Mouse (Mus musculus) kidney, postnatal 4 days (tissue): ENCODE results near the gene C130050O18Rik.

Experiments
- DNase-seq, 2 experiments: peaks; one replicate each; pipeline ENCODE4 v3.0.0; 2021; ENCODE audit warnings: mixed read lengths in 2 of 2

C130050O18Rik gene

GRCm38 (mm10) chr5:139427989-139428388, 22.9 kb downstream of the C130050O18Rik start:
- DNase-seq, result no peak

GRCm38 (mm10) chr5:139429818-139430341, 24.8 kb downstream of the C130050O18Rik start:
- DNase-seq, result no peak

- no peak for DNase-seq
These were observed 27.3 kb downstream of the C130050O18Rik start for GRCm38 (mm10) chr5:139432333-139432732.

- DNase-seq, result no peak
These were observed 27.8 kb downstream of the C130050O18Rik start for GRCm38 (mm10) chr5:139432747-139433508.

GRCm38 (mm10) chr5:139433842-139434568, 28.9 kb downstream of the C130050O18Rik start:
- DNase-seq, result no peak

GRCm38 (mm10) chr5:139434940-139435339, 29.9 kb downstream of the C130050O18Rik start:
- no peak for DNase-seq

GRCm38 (mm10) chr5:139437769-139438168, 32.7 kb downstream of the C130050O18Rik start:
- DNase-seq, result no peak

GRCm38 (mm10) chr5:139438440-139438839, 33.4 kb downstream of the C130050O18Rik start:
- no peak for DNase-seq

GRCm38 (mm10) chr5:139440451-139440850, 35.4 kb downstream of the C130050O18Rik start:
- DNase-seq, result no peak

GRCm38 (mm10) chr5:139440926-139441725, 36.0 kb downstream of the C130050O18Rik start:
- no peak for DNase-seq

GRCm38 (mm10) chr5:139441726-139442018, 36.6 kb downstream of the C130050O18Rik start:
- no peak for DNase-seq

- no peak for DNase-seq
These were observed 37.3 kb downstream of the C130050O18Rik start for GRCm38 (mm10) chr5:139442428-139442827.

- no peak for DNase-seq
These were observed 37.9 kb downstream of the C130050O18Rik start for GRCm38 (mm10) chr5:139442962-139443361.

- DNase-seq, result peak; percentile 55 to 59
These were observed 40.2 kb downstream of the C130050O18Rik start for GRCm38 (mm10) chr5:139445258-139445657.

GRCm38 (mm10) chr5:139448025-139448424, 42.9 kb downstream of the C130050O18Rik start:
- DNase-seq, result peak in 1 of 2 experiments; percentile 42

GRCm38 (mm10) chr5:139449161-139449791, 44.2 kb downstream of the C130050O18Rik start:
- peak in 1 of 2 experiments; percentile 52 for DNase-seq

- DNase-seq, result no peak
These were observed 44.8 kb downstream of the C130050O18Rik start for GRCm38 (mm10) chr5:139449926-139450325.

- DNase-seq, result no peak
These were observed 48.0 kb downstream of the C130050O18Rik start for GRCm38 (mm10) chr5:139453031-139453430.

GRCm38 (mm10) chr5:139455166-139455565, 50.1 kb downstream of the C130050O18Rik start:
- no peak for DNase-seq

GRCm38 (mm10) chr5:139457241-139457640, 52.2 kb downstream of the C130050O18Rik start:
- no peak for DNase-seq

- no peak for DNase-seq
These were observed 54.9 kb downstream of the C130050O18Rik start for GRCm38 (mm10) chr5:139459938-139460337.

- DNase-seq, result peak; percentile 99 to 100
These were observed 55.4 kb downstream of the C130050O18Rik start, which contains the start of gene 3110082I17Rik for GRCm38 (mm10) chr5:139460384-139461067. TSS of gene 3110082I17Rik (minus strand) at chr5:139460527.
